Mouse (Mus musculus): ENCODE results near the gene Plpp1. TPM values are rescaled to one million over a fixed set of nuclear protein-coding genes. Genes with fewer than 3 reads are reported as not detected.

The Plpp1 gene
- polyA plus RNA-seq, 1 experiment from 2014 or later, result 76.5 TPM

GRCm38 (mm10) chr13:112853710-112854316, 53.2 kb downstream of the Plpp1 start:
- Histone ChIP-seq H3K9me3 (no peaks in the 10 kb centered on the region), H3K27ac (no peak overlapping the region), H3K27me3 (no peaks in the 10 kb centered on the region), H3K4me1 (no peaks in the 10 kb centered on the region), H3K4me3 (no peak overlapping the region), H3K36me3 (no peaks in the 10 kb centered on the region), H3K9ac (no peak overlapping the region), H3K4me2 (no peak overlapping the region)
- ATAC-seq (ENCODE audit: borderline replicate concordance, extremely low read depth, low FRiP score, low TSS enrichment), result no peak
- 76% methylated on average over 17 of the region's 17 CpGs for WGBS

- ATAC-seq (ENCODE audit: borderline replicate concordance, extremely low read depth, low FRiP score, low TSS enrichment), result no peak
- H3K4me2 ChIP-seq, result no peak overlapping the region
- no peak overlapping the region for H3K27ac ChIP-seq
- H3K4me3 ChIP-seq, result no peak overlapping the region
- H3K9ac ChIP-seq, result no peak overlapping the region
- no peaks in the 10 kb centered on the region for H3K4me1 ChIP-seq
- H3K9me3 ChIP-seq, result no peaks in the 10 kb centered on the region
- 59% methylated on average over 6 of the region's 6 CpGs for WGBS
- H3K36me3 ChIP-seq, result no peaks in the 10 kb centered on the region
- no peaks in the 10 kb centered on the region for H3K27me3 ChIP-seq
These were observed 53.8 kb downstream of the Plpp1 start for GRCm38 (mm10) chr13:112854402-112854801.

GRCm38 (mm10) chr13:112857921-112858320, 57.3 kb downstream of the Plpp1 start:
- Histone ChIP-seq H3K4me1 (peaks cover 10% of the 10 kb centered on the region), H3K36me3 (0 out of 2 replicates have a peak, but pooled peaks cover 7% of the 10 kb centered on the region), H3K4me2 (no peak overlapping the region), H3K27ac (no peak overlapping the region), H3K27me3 (no peaks in the 10 kb centered on the region), H3K9me3 (no peaks in the 10 kb centered on the region), H3K9ac (no peak overlapping the region), H3K4me3 (no peak overlapping the region)
- WGBS, result 86% methylated on average over 7 of the region's 7 CpGs
- no peak for ATAC-seq (ENCODE audit: borderline replicate concordance, extremely low read depth, low FRiP score, low TSS enrichment)

- ATAC-seq (ENCODE audit: borderline replicate concordance, extremely low read depth, low FRiP score, low TSS enrichment), result no peak
- Histone ChIP-seq H3K9ac (no peak overlapping the region), H3K9me3 (no peaks in the 10 kb centered on the region), H3K36me3 (peaks cover 7% of the 10 kb centered on the region; the same call in 1 of the 2 replicates), H3K4me3 (no peak overlapping the region), H3K4me1 (peaks cover 10% of the 10 kb centered on the region), H3K27ac (no peak overlapping the region), H3K27me3 (no peaks in the 10 kb centered on the region), H3K4me2 (no peak overlapping the region)
- WGBS, result 81% methylated on average over 21 of the region's 21 CpGs
These were observed 59.1 kb downstream of the Plpp1 start for GRCm38 (mm10) chr13:112859574-112860134.

GRCm38 (mm10) chr13:112860370-112860769, 59.8 kb downstream of the Plpp1 start:
- H3K4me3 ChIP-seq, result no peak overlapping the region
- no peak overlapping the region for H3K4me2 ChIP-seq
- no peak overlapping the region for H3K27ac ChIP-seq
- no peak overlapping the region for H3K9ac ChIP-seq
- peaks cover 10% of the 10 kb centered on the region for H3K4me1 ChIP-seq
- H3K9me3 ChIP-seq, result no peaks in the 10 kb centered on the region
- H3K27me3 ChIP-seq, result no peaks in the 10 kb centered on the region
- ATAC-seq (ENCODE audit: borderline replicate concordance, extremely low read depth, low FRiP score, low TSS enrichment), result no peak
- WGBS, result 78% methylated on average over 2 of the region's 2 CpGs
- peaks cover 10% of the 10 kb centered on the region for H3K36me3 ChIP-seq

- no peaks in the 10 kb centered on the region for H3K27me3 ChIP-seq
- H3K4me2 ChIP-seq, result no peak overlapping the region
- H3K4me1 ChIP-seq, result peaks cover 10% of the 10 kb centered on the region
- H3K27ac ChIP-seq, result no peak overlapping the region
- H3K9ac ChIP-seq, result no peak overlapping the region
- no peaks in the 10 kb centered on the region for H3K9me3 ChIP-seq
- H3K36me3 ChIP-seq, result peaks cover 15% of the 10 kb centered on the region
- ATAC-seq (ENCODE audit: borderline replicate concordance, extremely low read depth, low FRiP score, low TSS enrichment), result no peak
- 89% methylated on average over 9 of the region's 9 CpGs for WGBS
- no peak overlapping the region for H3K4me3 ChIP-seq
These were observed 60.3 kb downstream of the Plpp1 start for GRCm38 (mm10) chr13:112860911-112861310.

- Histone ChIP-seq H3K36me3 (peaks cover 23% of the 10 kb centered on the region), H3K9ac (no peak overlapping the region), H3K4me1 (peaks cover 10% of the 10 kb centered on the region), H3K27me3 (no peaks in the 10 kb centered on the region), H3K27ac (peak overlapping the region; percentile 16; the same call in 1 of the 2 replicates), H3K9me3 (no peaks in the 10 kb centered on the region), H3K4me3 (no peak overlapping the region), H3K4me2 (no peak overlapping the region)
- WGBS, result 20% methylated on average over 5 of the region's 5 CpGs
- ATAC-seq (ENCODE audit: borderline replicate concordance, extremely low read depth, low FRiP score, low TSS enrichment), result peak; percentile 74; the same call in 1 of the 2 replicates
These were observed 61.3 kb downstream of the Plpp1 start for GRCm38 (mm10) chr13:112861825-112862306.

GRCm38 (mm10) chr13:112862342-112862741, 61.8 kb downstream of the Plpp1 start:
- ATAC-seq (ENCODE audit: borderline replicate concordance, extremely low read depth, low FRiP score, low TSS enrichment), result no peak
- H3K27ac ChIP-seq, result 0 out of 2 replicates have a peak overlapping the region, but pooled peaks have one; percentile 16

GRCm38 (mm10) chr13:112862978-112863677, 62.5 kb downstream of the Plpp1 start:
- 96% methylated on average over 1 of the region's 1 CpGs for WGBS
- no peak for ATAC-seq (ENCODE audit: borderline replicate concordance, extremely low read depth, low FRiP score, low TSS enrichment)

More at GRCm38 (mm10) chr13:112862342-112862741, 61.8 kb downstream of the Plpp1 start:
- H3K36me3 ChIP-seq, result peaks cover 26% of the 10 kb centered on the region
- 74% methylated on average over 3 of the region's 3 CpGs for WGBS
- no peak overlapping the region for H3K4me2 ChIP-seq
- H3K4me3 ChIP-seq, result no peak overlapping the region
- H3K27me3 ChIP-seq, result no peaks in the 10 kb centered on the region
- H3K4me1 ChIP-seq, result peaks cover 10% of the 10 kb centered on the region
- H3K9me3 ChIP-seq, result no peaks in the 10 kb centered on the region
- no peak overlapping the region for H3K9ac ChIP-seq

GRCm38 (mm10) chr13:112866782-112867181, 66.2 kb downstream of the Plpp1 start:
- no peak for ATAC-seq (ENCODE audit: borderline replicate concordance, extremely low read depth, low FRiP score, low TSS enrichment)
- Histone ChIP-seq H3K27me3 (no peaks in the 10 kb centered on the region), H3K4me1 (peaks cover 8% of the 10 kb centered on the region), H3K27ac (no peak overlapping the region), H3K9ac (no peak overlapping the region), H3K4me3 (no peak overlapping the region), H3K9me3 (no peaks in the 10 kb centered on the region), H3K36me3 (peaks cover 61% of the 10 kb centered on the region), H3K4me2 (no peak overlapping the region)
- 84% methylated on average over 7 of the region's 7 CpGs for WGBS

More at GRCm38 (mm10) chr13:112862978-112863677, 62.5 kb downstream of the Plpp1 start:
- H3K27ac ChIP-seq, result no peak overlapping the region
- H3K4me3 ChIP-seq, result no peak overlapping the region
- H3K9me3 ChIP-seq, result no peaks in the 10 kb centered on the region
- no peak overlapping the region for H3K9ac ChIP-seq
- peaks cover 34% of the 10 kb centered on the region for H3K36me3 ChIP-seq
- H3K27me3 ChIP-seq, result no peaks in the 10 kb centered on the region
- no peak overlapping the region for H3K4me2 ChIP-seq
- H3K4me1 ChIP-seq, result peaks cover 10% of the 10 kb centered on the region

- WGBS, result 94% methylated on average over 8 of the region's 8 CpGs
- ATAC-seq (ENCODE audit: borderline replicate concordance, extremely low read depth, low FRiP score, low TSS enrichment), result no peak
- no peak overlapping the region for H3K9ac ChIP-seq
- no peak overlapping the region for H3K4me3 ChIP-seq
- no peaks in the 10 kb centered on the region for H3K9me3 ChIP-seq
- H3K27me3 ChIP-seq, result no peaks in the 10 kb centered on the region
- peaks cover 67% of the 10 kb centered on the region for H3K36me3 ChIP-seq
- H3K4me1 ChIP-seq, result peaks cover 2% of the 10 kb centered on the region
- H3K27ac ChIP-seq, result no peak overlapping the region
- H3K4me2 ChIP-seq, result no peak overlapping the region
These were observed 66.8 kb downstream of the Plpp1 start for GRCm38 (mm10) chr13:112867381-112867780.
